Mouse (Mus musculus): ENCODE data around the gene Ptprm. TPM values are rescaled to one million over a fixed set of nuclear protein-coding genes. Genes with fewer than 3 reads are reported as not detected.

The Ptprm gene
- polyA plus RNA-seq, 1 experiment from 2014 or later: 8.0 TPM

- H3K36me3 ChIP-seq (ENCODE audit: control insufficient read depth, insufficient read depth, low read length): no peaks in the 10 kb centered on the region
- DNase-seq (ENCODE audit: low spot score): no peak
- no peaks in the 10 kb centered on the region for H3K9me3 ChIP-seq (replicated peaks; ENCODE audit: control insufficient read depth, low read length)
- peaks cover 5% of the 10 kb centered on the region for H3K4me1 ChIP-seq (ENCODE audit: control insufficient read depth, insufficient read depth, low read length)
- 85% methylated on average over 3 of the region's 3 CpGs for WGBS
- H3K4me3 ChIP-seq (ENCODE audit: low read depth, low read length): no peak overlapping the region
- no peak for ATAC-seq
- H3K27me3 ChIP-seq (replicated peaks; ENCODE audit: control insufficient read depth, insufficient read depth, low read length): no peaks in the 10 kb centered on the region
- no peak overlapping the region for H3K4me2 ChIP-seq (ENCODE audit: low read length)
- no peak overlapping the region for H3K9ac ChIP-seq (ENCODE audit: low read length)
- no peak overlapping the region for H3K27ac ChIP-seq (ENCODE audit: low read depth, low read length)
Observed at GRCm38 (mm10) chr17:67089611-67090010, 264.6 kb downstream of the Ptprm start.

GRCm38 (mm10) chr17:67087585-67087984, 266.7 kb downstream of the Ptprm start:
- 61% methylated on average over 5 of the region's 5 CpGs for WGBS
- DNase-seq (ENCODE audit: low spot score) (no peak), ATAC-seq (no peak)
- Histone ChIP-seq H3K36me3 (ENCODE audit: control insufficient read depth, insufficient read depth, low read length) (no peaks in the 10 kb centered on the region), H3K4me2 (ENCODE audit: low read length) (no peak overlapping the region), H3K9ac (ENCODE audit: low read length) (no peak overlapping the region), H3K4me3 (ENCODE audit: low read depth, low read length) (no peak overlapping the region), H3K27ac (ENCODE audit: low read depth, low read length) (no peak overlapping the region), H3K4me1 (ENCODE audit: control insufficient read depth, insufficient read depth, low read length) (peaks cover 7% of the 10 kb centered on the region), H3K27me3 (replicated peaks; ENCODE audit: control insufficient read depth, insufficient read depth, low read length) (no peaks in the 10 kb centered on the region), H3K9me3 (replicated peaks; ENCODE audit: control insufficient read depth, low read length) (no peaks in the 10 kb centered on the region)

- Histone ChIP-seq H3K4me1 (ENCODE audit: control insufficient read depth, insufficient read depth, low read length) (peaks cover 7% of the 10 kb centered on the region), H3K36me3 (ENCODE audit: control insufficient read depth, insufficient read depth, low read length) (no peaks in the 10 kb centered on the region), H3K9ac (ENCODE audit: low read length) (no peak overlapping the region), H3K4me3 (ENCODE audit: low read depth, low read length) (no peak overlapping the region), H3K27ac (ENCODE audit: low read depth, low read length) (no peak overlapping the region), H3K27me3 (replicated peaks; ENCODE audit: control insufficient read depth, insufficient read depth, low read length) (no peaks in the 10 kb centered on the region), H3K4me2 (ENCODE audit: low read length) (no peak overlapping the region), H3K9me3 (replicated peaks; ENCODE audit: control insufficient read depth, low read length) (no peaks in the 10 kb centered on the region)
- ATAC-seq: no peak
- DNase-seq (ENCODE audit: low spot score): no peak
- WGBS: 81% methylated on average over 2 of the region's 2 CpGs
Observed at GRCm38 (mm10) chr17:67086811-67087210, 267.4 kb downstream of the Ptprm start.

- no peak overlapping the region for H3K9ac ChIP-seq (ENCODE audit: low read length)
- H3K4me2 ChIP-seq (ENCODE audit: low read length): no peak overlapping the region
- peaks cover 4% of the 10 kb centered on the region for H3K4me1 ChIP-seq (ENCODE audit: control insufficient read depth, insufficient read depth, low read length)
- no peak overlapping the region for H3K27ac ChIP-seq (ENCODE audit: low read depth, low read length)
- H3K4me3 ChIP-seq (ENCODE audit: low read depth, low read length): no peak overlapping the region
- no peaks in the 10 kb centered on the region for H3K27me3 ChIP-seq (replicated peaks; ENCODE audit: control insufficient read depth, insufficient read depth, low read length)
- no peaks in the 10 kb centered on the region for H3K9me3 ChIP-seq (replicated peaks; ENCODE audit: control insufficient read depth, low read length)
- no peaks in the 10 kb centered on the region for H3K36me3 ChIP-seq (ENCODE audit: control insufficient read depth, insufficient read depth, low read length)
- DNase-seq (ENCODE audit: low spot score) (peak; percentile 78), ATAC-seq (peak; percentile 60; the same call in 1 of the 2 replicates)
- WGBS: 43% methylated on average over 4 of the region's 4 CpGs
Observed at GRCm38 (mm10) chr17:67084501-67084900, 269.8 kb downstream of the Ptprm start.

GRCm38 (mm10) chr17:67084093-67084492, 270.2 kb downstream of the Ptprm start:
- H3K36me3 ChIP-seq (ENCODE audit: control insufficient read depth, insufficient read depth, low read length): no peaks in the 10 kb centered on the region
- no peaks in the 10 kb centered on the region for H3K9me3 ChIP-seq (replicated peaks; ENCODE audit: control insufficient read depth, low read length)
- H3K4me1 ChIP-seq (ENCODE audit: control insufficient read depth, insufficient read depth, low read length): peaks cover 4% of the 10 kb centered on the region
- H3K27ac ChIP-seq (ENCODE audit: low read depth, low read length): no peak overlapping the region
- DNase-seq (ENCODE audit: low spot score) (no peak), ATAC-seq (no peak)
- H3K4me3 ChIP-seq (ENCODE audit: low read depth, low read length): no peak overlapping the region
- H3K9ac ChIP-seq (ENCODE audit: low read length): no peak overlapping the region
- WGBS: 77% methylated on average over 5 of the region's 5 CpGs
- no peak overlapping the region for H3K4me2 ChIP-seq (ENCODE audit: low read length)
- H3K27me3 ChIP-seq (replicated peaks; ENCODE audit: control insufficient read depth, insufficient read depth, low read length): no peaks in the 10 kb centered on the region

- H3K4me1 ChIP-seq (ENCODE audit: control insufficient read depth, insufficient read depth, low read length): peaks cover 2% of the 10 kb centered on the region
- H3K9me3 ChIP-seq (replicated peaks; ENCODE audit: control insufficient read depth, low read length): no peaks in the 10 kb centered on the region
- WGBS: 81% methylated on average over 1 of the region's 1 CpGs
- no peaks in the 10 kb centered on the region for H3K27me3 ChIP-seq (replicated peaks; ENCODE audit: control insufficient read depth, insufficient read depth, low read length)
- H3K4me2 ChIP-seq (ENCODE audit: low read length): no peak overlapping the region
- H3K4me3 ChIP-seq (ENCODE audit: low read depth, low read length): no peak overlapping the region
- no peaks in the 10 kb centered on the region for H3K36me3 ChIP-seq (ENCODE audit: control insufficient read depth, insufficient read depth, low read length)
- no peak overlapping the region for H3K9ac ChIP-seq (ENCODE audit: low read length)
- ATAC-seq (no peak), DNase-seq (ENCODE audit: low spot score) (no peak)
- H3K27ac ChIP-seq (ENCODE audit: low read depth, low read length): no peak overlapping the region
Observed at GRCm38 (mm10) chr17:67079570-67079969, 274.7 kb downstream of the Ptprm start.

GRCm38 (mm10) chr17:67073580-67073979, 280.7 kb downstream of the Ptprm start:
- no peaks in the 10 kb centered on the region for H3K9me3 ChIP-seq (replicated peaks; ENCODE audit: control insufficient read depth, low read length)
- peak overlapping the region; percentile 17 for H3K27ac ChIP-seq (ENCODE audit: low read depth, low read length)
- 29% methylated on average over 4 of the region's 4 CpGs for WGBS
- H3K4me2 ChIP-seq (ENCODE audit: low read length): no peak overlapping the region
- no peaks in the 10 kb centered on the region for H3K36me3 ChIP-seq (ENCODE audit: control insufficient read depth, insufficient read depth, low read length)
- H3K4me1 ChIP-seq (ENCODE audit: control insufficient read depth, insufficient read depth, low read length): peaks cover 11% of the 10 kb centered on the region
- ATAC-seq: peak; percentile 49; the same call in 1 of the 2 replicates
- no peak overlapping the region for H3K9ac ChIP-seq (ENCODE audit: low read length)
- H3K27me3 ChIP-seq (replicated peaks; ENCODE audit: control insufficient read depth, insufficient read depth, low read length): no peaks in the 10 kb centered on the region
- H3K4me3 ChIP-seq (ENCODE audit: low read depth, low read length): no peak overlapping the region
- peak; percentile 52 for DNase-seq (ENCODE audit: low spot score)

GRCm38 (mm10) chr17:67073139-67073538, 281.1 kb downstream of the Ptprm start:
- peaks cover 11% of the 10 kb centered on the region for H3K4me1 ChIP-seq (ENCODE audit: control insufficient read depth, insufficient read depth, low read length)
- no peak overlapping the region for H3K9ac ChIP-seq (ENCODE audit: low read length)
- H3K36me3 ChIP-seq (ENCODE audit: control insufficient read depth, insufficient read depth, low read length): no peaks in the 10 kb centered on the region
- WGBS: 65% methylated on average over 6 of the region's 6 CpGs
- 0 out of 2 replicates have a peak, but pooled peaks have one; percentile 11 for ATAC-seq
- H3K27me3 ChIP-seq (replicated peaks; ENCODE audit: control insufficient read depth, insufficient read depth, low read length): no peaks in the 10 kb centered on the region
- H3K4me3 ChIP-seq (ENCODE audit: low read depth, low read length): no peak overlapping the region
- H3K27ac ChIP-seq (ENCODE audit: low read depth, low read length): peak overlapping the region; percentile 17
- H3K9me3 ChIP-seq (replicated peaks; ENCODE audit: control insufficient read depth, low read length): no peaks in the 10 kb centered on the region
- peak; percentile 59 for DNase-seq (ENCODE audit: low spot score)
- H3K4me2 ChIP-seq (ENCODE audit: low read length): no peak overlapping the region

GRCm38 (mm10) chr17:67071231-67072009, 282.8 kb downstream of the Ptprm start:
- ATAC-seq (peak; percentile 91), DNase-seq (ENCODE audit: low spot score) (peak; percentile 84)
- no peak overlapping the region for H3K9ac ChIP-seq (ENCODE audit: low read length)
- H3K4me1 ChIP-seq (ENCODE audit: control insufficient read depth, insufficient read depth, low read length): peaks cover 11% of the 10 kb centered on the region
- H3K4me3 ChIP-seq (ENCODE audit: low read depth, low read length): no peak overlapping the region
- no peak overlapping the region for H3K4me2 ChIP-seq (ENCODE audit: low read length)
- H3K27me3 ChIP-seq (replicated peaks; ENCODE audit: control insufficient read depth, insufficient read depth, low read length): no peaks in the 10 kb centered on the region
- H3K36me3 ChIP-seq (ENCODE audit: control insufficient read depth, insufficient read depth, low read length): no peaks in the 10 kb centered on the region
- WGBS: 41% methylated on average over 7 of the region's 7 CpGs
- no peaks in the 10 kb centered on the region for H3K9me3 ChIP-seq (replicated peaks; ENCODE audit: control insufficient read depth, low read length)
- H3K27ac ChIP-seq (ENCODE audit: low read depth, low read length): no peak overlapping the region

Data from forebrain, embryonic 14.5 days (tissue).